Mouse (Mus musculus) liver, embryonic 16.5 days (tissue): ENCODE data around the gene Mrto4. TPM values are rescaled to one million over a fixed set of nuclear protein-coding genes. Genes with fewer than 3 reads are reported as not detected.

ENCODE experiments used
- ATAC-seq: fragments of 200-750 bp; cut with Nextera tagmentation; 2 replicates; pipeline ENCODE4 v1.8.0; 2017; ENCODE audit warnings: low read depth, mild to moderate bottlenecking, moderate number of reproducible peaks, moderate library complexity
- H3K27ac ChIP-seq: fragments of 300-500 bp; sonication (generic); 2 replicates; pipeline ENCODE4 v1.5.1; 2014; ENCODE audit warnings: mild to moderate bottlenecking, low read length
- H3K27me3 ChIP-seq: fragments of 300-500 bp; sonication (generic); 2 replicates; pipeline ENCODE4 v1.6.1; 2014; ENCODE audit warnings: low read depth, low read length, mixed read lengths; ENCODE audit not compliant: control insufficient read depth, insufficient read depth
- H3K36me3 ChIP-seq: fragments of 300-500 bp; sonication (generic); 2 replicates; pipeline ENCODE4 v1.6.1; 2014; ENCODE audit warnings: mild to moderate bottlenecking; ENCODE audit not compliant: control insufficient read depth, insufficient read depth
- H3K4me1 ChIP-seq: fragments of 300-500 bp; sonication (generic); 2 replicates; pipeline ENCODE4 v1.6.1; 2014; ENCODE audit warnings: low read depth, low read length, mixed read lengths; ENCODE audit not compliant: control insufficient read depth
- H3K4me2 ChIP-seq: fragments of 300-500 bp; sonication (generic); 2 replicates; pipeline ENCODE4 v1.6.1; 2014; ENCODE audit warnings: low read depth, low read length, mixed read lengths
- H3K4me3 ChIP-seq: fragments of 300-500 bp; sonication (generic); 2 replicates; pipeline ENCODE4 v1.5.1; 2014; ENCODE audit warnings: low read depth, mild to moderate bottlenecking, low read length
- H3K9ac ChIP-seq: fragments of 300-500 bp; sonication (generic); 2 replicates; pipeline ENCODE4 v1.6.1; 2014; ENCODE audit warnings: low read depth, low read length
- H3K9me3 ChIP-seq: fragments of 300-500 bp; sonication (generic); replicated peaks from 2 replicates; pipeline ENCODE4 v1.6.1; 2016; ENCODE audit warnings: low read length; ENCODE audit not compliant: control insufficient read depth
- WGBS: fragments of 180-500 bp; shearing (Covaris S2); extraction: QIAGEN DNeasy Blood & Tissue Kit; methylation state at CpG from one replicate; pipeline ENCODE4 v1.1.7; 2014; ENCODE audit not compliant: insufficient replicate concordance; 5-methylcytosine and 5-hydroxymethylcytosine counted together
- polyA plus RNA-seq: library from polyadenylated mRNA; unstranded; fragments of >200 nt; fragmentation: Nextera tagmentation; extraction: Ambion mirVana; gene quantifications from 2 replicates; pipeline ENCODE4 v1.2.1, GENCODE M21; 2015

Gene Mrto4
- polyA plus RNA-seq, 1 experiment from 2014 or later: 62.5 TPM

- no peak overlapping the region for H3K4me3 ChIP-seq
- ATAC-seq: no peak
- no peak overlapping the region for H3K27ac ChIP-seq
- H3K4me1 ChIP-seq: peaks cover 40% of the 10 kb centered on the region
- H3K36me3 ChIP-seq: peaks cover 36% of the 10 kb centered on the region
- no peaks in the 10 kb centered on the region for H3K9me3 ChIP-seq
- H3K27me3 ChIP-seq: no peaks in the 10 kb centered on the region
- H3K4me2 ChIP-seq: no peak overlapping the region
- H3K9ac ChIP-seq: no peak overlapping the region
- WGBS: 78% methylated on average over 3 of the region's 3 CpGs
Observed at GRCm38 (mm10) chr4:139357211-139357610, 4.8 kb upstream of the Mrto4 start.

- peak overlapping the region; percentile 99 for H3K4me2 ChIP-seq
- peak overlapping the region; percentile 97 for H3K27ac ChIP-seq
- peak overlapping the region; percentile 93 for H3K4me3 ChIP-seq
- no peaks in the 10 kb centered on the region for H3K27me3 ChIP-seq
- under 1% methylated on average over 7 of the region's 7 CpGs for WGBS
- peaks cover 30% of the 10 kb centered on the region for H3K4me1 ChIP-seq
- no peaks in the 10 kb centered on the region for H3K9me3 ChIP-seq
- ATAC-seq: peak; percentile 36
- H3K36me3 ChIP-seq: peaks cover 31% of the 10 kb centered on the region
- H3K9ac ChIP-seq: peak overlapping the region; percentile 91
Observed at GRCm38 (mm10) chr4:139352832-139353231, 456 bp upstream of the Mrto4 start.

GRCm38 (mm10) chr4:139345416-139346019 is 6.9 kb downstream of the Mrto4 start:
- peaks cover 25% of the 10 kb centered on the region for H3K36me3 ChIP-seq
- no peak for ATAC-seq
- H3K27ac ChIP-seq: no peak overlapping the region
- peaks cover 7% of the 10 kb centered on the region for H3K4me1 ChIP-seq
- no peaks in the 10 kb centered on the region for H3K27me3 ChIP-seq
- H3K4me3 ChIP-seq: no peak overlapping the region
- H3K9me3 ChIP-seq: no peaks in the 10 kb centered on the region
- no peak overlapping the region for H3K4me2 ChIP-seq
- H3K9ac ChIP-seq: no peak overlapping the region
- 77% methylated on average over 23 of the region's 23 CpGs for WGBS

- Histone ChIP-seq H3K4me1 (peaks cover 4% of the 10 kb centered on the region), H3K27me3 (no peaks in the 10 kb centered on the region), H3K4me3 (no peak overlapping the region), H3K9me3 (no peaks in the 10 kb centered on the region), H3K36me3 (peaks cover 17% of the 10 kb centered on the region), H3K27ac (peak overlapping the region; percentile 53), H3K4me2 (no peak overlapping the region), H3K9ac (no peak overlapping the region)
- peak; percentile 47 for ATAC-seq
- 60% methylated on average over 5 of the region's 5 CpGs for WGBS
Observed at GRCm38 (mm10) chr4:139343718-139344117, 8.7 kb downstream of the Mrto4 start.

- H3K4me1 ChIP-seq: peaks cover 15% of the 10 kb centered on the region
- peak overlapping the region; percentile 20; the same call in 1 of the 2 replicates for H3K9ac ChIP-seq
- H3K4me3 ChIP-seq: no peak overlapping the region
- WGBS: 67% methylated on average over 7 of the region's 7 CpGs
- H3K27ac ChIP-seq: no peak overlapping the region
- no peaks in the 10 kb centered on the region for H3K9me3 ChIP-seq
- H3K27me3 ChIP-seq: no peaks in the 10 kb centered on the region
- no peak for ATAC-seq
- no peak overlapping the region for H3K4me2 ChIP-seq
- H3K36me3 ChIP-seq: peaks cover 3% of the 10 kb centered on the region
Observed at GRCm38 (mm10) chr4:139341556-139342233, 10.7 kb downstream of the Mrto4 start.

- Histone ChIP-seq H3K36me3 (no peaks in the 10 kb centered on the region; the same call in 1 of the 2 replicates), H3K9me3 (no peaks in the 10 kb centered on the region), H3K4me2 (no peak overlapping the region), H3K9ac (no peak overlapping the region), H3K4me3 (no peak overlapping the region), H3K4me1 (peaks cover 21% of the 10 kb centered on the region), H3K27me3 (no peaks in the 10 kb centered on the region), H3K27ac (no peak overlapping the region)
- no peak for ATAC-seq
- 53% methylated on average over 4 of the region's 4 CpGs for WGBS
Observed at GRCm38 (mm10) chr4:139340835-139341234, 11.5 kb downstream of the Mrto4 start.

GRCm38 (mm10) chr4:139338145-139338544 is 14.2 kb downstream of the Mrto4 start:
- WGBS: 55% methylated on average over 33 of the region's 33 CpGs
- Histone ChIP-seq H3K9me3 (no peaks in the 10 kb centered on the region), H3K27ac (no peak overlapping the region), H3K4me2 (no peak overlapping the region), H3K4me3 (no peak overlapping the region), H3K9ac (no peak overlapping the region), H3K36me3 (no peaks in the 10 kb centered on the region), H3K27me3 (no peaks in the 10 kb centered on the region), H3K4me1 (peaks cover 36% of the 10 kb centered on the region)
- ATAC-seq: no peak

GRCm38 (mm10) chr4:139336822-139337483 is 15.4 kb downstream of the Mrto4 start:
- Histone ChIP-seq H3K4me1 (peaks cover 39% of the 10 kb centered on the region), H3K9ac (peak overlapping the region; percentile 49), H3K9me3 (no peaks in the 10 kb centered on the region), H3K4me2 (peak overlapping the region; percentile 59), H3K36me3 (no peaks in the 10 kb centered on the region), H3K4me3 (peak overlapping the region; percentile 61), H3K27me3 (no peaks in the 10 kb centered on the region), H3K27ac (peak overlapping the region; percentile 98)
- 12% methylated on average over 24 of the region's 24 CpGs for WGBS
- ATAC-seq: peak; percentile 65

- Histone ChIP-seq H3K4me3 (peak overlapping the region; percentile 61), H3K4me2 (peak overlapping the region; percentile 59), H3K9me3 (no peaks in the 10 kb centered on the region), H3K9ac (peak overlapping the region; percentile 56), H3K36me3 (no peaks in the 10 kb centered on the region), H3K27ac (peak overlapping the region; percentile 98), H3K4me1 (peaks cover 49% of the 10 kb centered on the region), H3K27me3 (no peaks in the 10 kb centered on the region)
- ATAC-seq: peak; percentile 84
- WGBS: 14% methylated on average over 7 of the region's 7 CpGs
Observed at GRCm38 (mm10) chr4:139335507-139335906, 16.9 kb downstream of the Mrto4 start.
